Mouse (Mus musculus) right cerebral cortex, postnatal 4 days (tissue): Measurements from ENCODE around the gene Olfr837.
"Not testable (repeated sequence)": the region's sequence is repeated elsewhere in the genome, so short reads cannot be mapped to it uniquely, and the experiment has no call there.

Source experiments
- DNase-seq: peaks from one replicate; pipeline ENCODE4 v3.0.0-alpha.2; 2022

Olfr837 gene

GRCm38 (mm10) chr9:19136017-19136416 is at the start of gene Olfr837:
Olfr837 (plus strand) TSS chr9:19136317.
- no peak for DNase-seq

GRCm38 (mm10) chr9:19092889-19093753 is 43.0 kb upstream of the Olfr837 start:
- DNase-seq: not testable (repeated sequence)

- DNase-seq: no peak
These were observed 38.8 kb upstream of the Olfr837 start for GRCm38 (mm10) chr9:19097286-19097685.

- DNase-seq: no peak
These were observed 16.0 kb upstream of the Olfr837 start, which contains the start of gene Olfr836 for GRCm38 (mm10) chr9:19120082-19120481. Olfr836 (plus strand) TSS chr9:19120382.

GRCm38 (mm10) chr9:19177212-19177611 is 41.1 kb downstream of the Olfr837 start, which contains the start of gene Olfr839-ps1:
Olfr839-ps1 (minus strand) TSS chr9:19177312.
- DNase-seq: no peak
